Mouse (Mus musculus) G1E (cell line): Measurements from ENCODE around the gene Gpr18.

Experiments
- CTCF ChIP-seq: IDR thresholded peaks from 2 replicates; pipeline ENCODE4 v1.5.1; 2012; ENCODE audit warnings: low read depth, low read length, inconsistent platforms, mixed read lengths
- GATA1 ChIP-seq: IDR thresholded peaks from 2 replicates; pipeline ENCODE4 v1.6.1; 2012; ENCODE audit warnings: borderline replicate concordance, low read length, inconsistent platforms, mixed read lengths

DNA sequence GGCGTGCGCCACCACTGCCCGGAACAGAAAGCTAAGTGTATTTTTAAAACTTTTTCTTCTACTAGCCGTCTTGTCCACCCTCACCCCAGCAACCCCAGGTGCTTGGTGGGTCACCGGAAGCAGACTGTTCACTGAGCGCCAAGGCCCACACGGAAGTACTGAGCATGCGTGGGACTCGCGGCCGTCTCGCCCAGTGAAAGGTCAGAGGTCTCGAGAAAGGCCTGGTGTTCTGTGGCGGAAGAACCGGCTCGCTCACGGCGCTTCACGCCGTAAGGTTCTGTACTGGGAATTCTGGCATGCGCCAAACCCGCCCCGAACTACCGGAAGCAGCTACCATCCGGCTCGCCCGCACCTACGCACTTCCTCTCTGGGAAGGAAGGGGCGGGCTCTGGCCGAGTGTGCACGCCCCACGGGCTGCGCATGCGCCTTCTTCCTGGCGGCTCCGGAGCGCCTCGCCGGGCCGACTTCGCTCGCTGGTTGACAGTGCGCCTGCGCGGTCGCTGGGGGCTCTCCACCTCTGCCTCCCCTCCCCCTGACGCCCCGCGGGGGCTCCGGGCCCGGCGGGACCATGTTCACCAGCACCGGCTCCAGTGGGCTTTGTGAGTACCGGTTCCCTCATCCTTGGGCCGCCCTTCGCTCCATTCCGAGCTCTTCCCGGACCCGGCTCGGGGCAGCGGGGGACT, 37.3 kb downstream of the Gpr18 start, which contains the start of gene Ubac2:
- TF ChIP-seq CTCF (no peak), GATA1 (no peak)
